Comparison of ENCODE assay signal across 14 mouse cellular contexts in the genomic region with DNA sequence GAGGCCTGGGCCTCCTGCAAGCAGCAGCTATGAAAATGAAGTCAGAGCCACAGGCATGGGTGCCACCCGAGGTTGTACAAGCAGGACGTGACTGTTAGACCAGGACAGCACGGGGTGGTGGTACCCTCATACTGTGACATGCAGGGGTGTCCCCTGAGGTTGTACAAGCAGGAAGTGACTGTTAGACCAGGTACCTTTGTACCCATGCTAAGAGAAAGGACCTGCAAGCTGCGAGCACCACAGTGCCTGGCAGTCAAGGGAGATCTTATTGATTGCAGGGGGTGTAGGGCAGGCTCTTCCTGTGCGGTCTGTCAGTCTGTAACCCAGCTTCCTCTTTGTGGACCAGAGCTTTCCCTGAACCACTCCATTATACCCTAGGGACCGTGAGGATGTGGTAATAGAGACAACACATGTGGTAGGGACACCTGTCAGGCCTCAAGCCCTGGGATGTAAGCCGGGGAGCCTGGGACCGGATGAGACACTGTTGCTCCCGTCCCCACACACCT. TPM values are rescaled to one million over a fixed set of nuclear protein-coding genes. Genes with fewer than 3 reads are reported as not detected.
DNase-seq lines count a peak whose midpoint lies in the region; ATAC-seq lines count a peak whose summit lies in the region.
"Had no signal": no experiment of that assay in that cellular context is flagged by ENCODE, and none has a peak within 500 bp of the region (broad histone marks: within the 10 kb centered on the region; RNA-seq: fewer than 3 reads in every experiment).

No protein-coding gene starts in this region.

- no peak for DNase-seq in liver, embryonic 11.5 days (ENCODE audit: low spot score)
- no peak for DNase-seq in liver
- peak; percentile 55 for DNase-seq in thymus, postnatal 25 days
- no peak for DNase-seq in midbrain, embryonic 14.5 days
- DNase-seq in adrenal gland, adult 2 months = no peak
- no peak for DNase-seq in kidney, adult 8-10 months
- DNase-seq: kidney, postnatal 10 days; right cerebral cortex, postnatal 14 days had no signal

- no peak overlapping the region for H3K9ac ChIP-seq in liver, embryonic 11.5 days (ENCODE audit: low read depth, low read length)
- no peak overlapping the region for H3K9ac ChIP-seq in midbrain, embryonic 14.5 days (replicated peaks; ENCODE audit: low read length)
- H3K9ac ChIP-seq: hindbrain, embryonic 13.5 days; neural tube, embryonic 12.5 days had no signal

- no peak overlapping the region for H3K4me2 ChIP-seq in liver, embryonic 11.5 days
- no peak overlapping the region for H3K4me2 ChIP-seq in midbrain, embryonic 14.5 days (ENCODE audit: low read length)
- H3K4me2 ChIP-seq: hindbrain, embryonic 13.5 days; neural tube, embryonic 12.5 days had no signal

- H3K36me3 ChIP-seq in liver, embryonic 11.5 days (ENCODE audit: control insufficient read depth, insufficient read depth, low read length) = peaks cover 3% of the 10 kb centered on the region; the same call in 1 of the 2 replicates
- no peaks in the 10 kb centered on the region; the same call in 1 of the 2 replicates for H3K36me3 ChIP-seq in midbrain, embryonic 14.5 days (ENCODE audit: control insufficient read depth, insufficient read depth, low read length)

- peak; percentile 56 for ATAC-seq in liver, embryonic 11.5 days (replicated peaks; ENCODE audit: low FRiP score)
- peak; percentile 95 for ATAC-seq in granulocyte monocyte progenitor cell, adult 5-6 weeks (replicated peaks; ENCODE audit: poor library complexity, severe bottlenecking)
- peak; percentile 63 for ATAC-seq in monocyte, adult 5-6 weeks (replicated peaks; ENCODE audit: insufficient number of reproducible peaks, low FRiP score, low TSS enrichment, poor library complexity, severe bottlenecking)
- ATAC-seq in midbrain, embryonic 14.5 days (ENCODE audit: low FRiP score, low TSS enrichment) = no peak
- ATAC-seq: forebrain, embryonic 14.5 days had no signal

- 0 out of 2 replicates have a peak, but pooled peaks cover 4% of the 10 kb centered on the region for H3K4me1 ChIP-seq in liver, embryonic 11.5 days (replicated peaks; ENCODE audit: control insufficient read depth, insufficient read depth, low read length)
- H3K4me1 ChIP-seq in midbrain, embryonic 14.5 days (ENCODE audit: control insufficient read depth, insufficient read depth, low read length) = no peaks in the 10 kb centered on the region

- H3K4me3 ChIP-seq in liver, embryonic 11.5 days (ENCODE audit: low read depth, low read length) = no peak overlapping the region
- no peak overlapping the region for H3K4me3 ChIP-seq in midbrain, embryonic 14.5 days (replicated peaks; ENCODE audit: low read depth, low read length)
- H3K4me3 ChIP-seq: hindbrain, embryonic 13.5 days; neural tube, embryonic 12.5 days had no signal

- WGBS in liver, embryonic 11.5 days = 43% methylated on average over 9 of the region's 9 CpGs
- WGBS in midbrain, embryonic 14.5 days = 84% methylated on average over 9 of the region's 9 CpGs

- no peaks in the 10 kb centered on the region for H3K9me3 ChIP-seq in liver, embryonic 11.5 days (ENCODE audit: control insufficient read depth, low read length)
- no peaks in the 10 kb centered on the region for H3K9me3 ChIP-seq in midbrain, embryonic 14.5 days (ENCODE audit: control insufficient read depth, low read length)
- H3K9me3 ChIP-seq: hindbrain, embryonic 13.5 days; neural tube, embryonic 12.5 days had no signal

- H3K27ac ChIP-seq in liver, embryonic 11.5 days (ENCODE audit: low read depth, low read length) = no peak overlapping the region
- H3K27ac ChIP-seq in midbrain, embryonic 14.5 days (replicated peaks; ENCODE audit: low read depth, low read length) = no peak overlapping the region
- H3K27ac ChIP-seq: hindbrain, embryonic 13.5 days; neural tube, embryonic 12.5 days had no signal

- no peaks in the 10 kb centered on the region for H3K27me3 ChIP-seq in liver, embryonic 11.5 days (replicated peaks; ENCODE audit: control insufficient read depth, insufficient read depth, low read length)
- no peaks in the 10 kb centered on the region for H3K27me3 ChIP-seq in midbrain, embryonic 14.5 days (ENCODE audit: control insufficient read depth, insufficient read depth, low read length)
- H3K27me3 ChIP-seq: hindbrain, embryonic 13.5 days; neural tube, embryonic 12.5 days had no signal

RNA-seq across cellular contexts. Expression of a gene that starts 11.9 kb away (rescaled TPM):
- polyA plus RNA-seq in liver, embryonic 11.5 days (2014; fragmentation: Nextera tagmentation; extraction: Ambion mirVana) = 23.5 and 24.2 TPM in 2 replicates
- total RNA-seq in granulocyte monocyte progenitor cell, adult 5-6 weeks (2014; fragmentation: Nextera tagmentation) = 6.5 and 11.1 TPM in 2 replicates
- total RNA-seq in granulocyte monocyte progenitor cell, adult 5-6 weeks (2017) = 6.1 and 22.6 TPM in 2 replicates
- total RNA-seq in monocyte, adult 5-6 weeks (2017) = 3.6 to 8.8 TPM (median 4.8 TPM) in 3 replicates
- 11.9 and 14.1 TPM in 2 replicates for polyA plus RNA-seq in midbrain, embryonic 14.5 days (2014; fragmentation: Nextera tagmentation; extraction: Ambion mirVana)
- 1 to 10 TPM in 1 of 2 experiments, under 1 TPM in 1; 0.66 to 1.4 TPM for total RNA-seq in adrenal gland, adult 2 months (2021)
- 3.6 and 6.6 TPM in 2 replicates for polyA plus RNA-seq in adrenal gland, adult 2 months (2012; rRNA removed)

RNA-seq across cellular contexts. Expression of a gene that starts 17.6 kb away (rescaled TPM):
- 1.1 and 2.0 TPM in 2 replicates for polyA plus RNA-seq in liver, embryonic 11.5 days (2014; fragmentation: Nextera tagmentation; extraction: Ambion mirVana)
- 0.17 TPM in 1 of 2 replicates, not detected in the other for total RNA-seq in granulocyte monocyte progenitor cell, adult 5-6 weeks (2014; fragmentation: Nextera tagmentation)
- total RNA-seq in granulocyte monocyte progenitor cell, adult 5-6 weeks (2017) = not detected in 2 replicates
- 0.19 TPM in 1 of 3 replicates, not detected in the others for total RNA-seq in monocyte, adult 5-6 weeks (2017)
- 24.5 and 61.9 TPM in 2 replicates for polyA plus RNA-seq in midbrain, embryonic 14.5 days (2014; fragmentation: Nextera tagmentation; extraction: Ambion mirVana)
- 1 to 10 TPM; 2.8 to 9.7 TPM for total RNA-seq in adrenal gland, adult 2 months (2021)
- polyA plus RNA-seq in adrenal gland, adult 2 months (2012; rRNA removed) = 11.9 and 15.9 TPM in 2 replicates
- total RNA-seq: heart, adult 18-20 months had no signal

RNA-seq across cellular contexts. Expression of a gene that starts 22.0 kb away (rescaled TPM):
- polyA plus RNA-seq in liver, embryonic 11.5 days (2014; fragmentation: Nextera tagmentation; extraction: Ambion mirVana) = 148 and 150 TPM in 2 replicates
- 161 and 242 TPM in 2 replicates for total RNA-seq in granulocyte monocyte progenitor cell, adult 5-6 weeks (2014; fragmentation: Nextera tagmentation)
- 84.6 and 103 TPM in 2 replicates for total RNA-seq in granulocyte monocyte progenitor cell, adult 5-6 weeks (2017)
- total RNA-seq in monocyte, adult 5-6 weeks (2017) = 1,094 to 1,293 TPM (median 1,104 TPM) in 3 replicates
- polyA plus RNA-seq in midbrain, embryonic 14.5 days (2014; fragmentation: Nextera tagmentation; extraction: Ambion mirVana) = 16.5 and 26.8 TPM in 2 replicates
- total RNA-seq in adrenal gland, adult 2 months (2021) = 100 to 1,000 TPM in 1 of 2 experiments, 10 to 100 TPM in 1; 51.5 to 101 TPM
- polyA plus RNA-seq in adrenal gland, adult 2 months (2012; rRNA removed) = 31.7 and 36.9 TPM in 2 replicates

RNA-seq across cellular contexts. Expression of a gene that starts 28.0 kb away (rescaled TPM):
- 80.6 and 86.9 TPM in 2 replicates for polyA plus RNA-seq in liver, embryonic 11.5 days (2014; fragmentation: Nextera tagmentation; extraction: Ambion mirVana)
- total RNA-seq in granulocyte monocyte progenitor cell, adult 5-6 weeks (2014; fragmentation: Nextera tagmentation) = not detected in 2 replicates
- total RNA-seq in granulocyte monocyte progenitor cell, adult 5-6 weeks (2017) = 0.46 TPM in 1 of 2 replicates, not detected in the other
- total RNA-seq in monocyte, adult 5-6 weeks (2017) = 0.57 to 1.7 TPM in 2 of 3 replicates, not detected in the other
- polyA plus RNA-seq in midbrain, embryonic 14.5 days (2014; fragmentation: Nextera tagmentation; extraction: Ambion mirVana) = 297 and 329 TPM in 2 replicates
- 10 to 100 TPM; 57.5 to 58.2 TPM for total RNA-seq in adrenal gland, adult 2 months (2021)
- 159 and 168 TPM in 2 replicates for polyA plus RNA-seq in adrenal gland, adult 2 months (2012; rRNA removed)
